Mouse (Mus musculus): ENCODE measurements around the gene Ube2g1.

GRCm38 (mm10) chr11:72566304-72566703, 40.8 kb upstream of the Ube2g1 start:
- TF ChIP-seq POLR2A (IDR thresholded peaks at IDR 0.05; ENCODE audit: extremely low read depth, insufficient read depth, low read length) (no peak), CTCF (IDR thresholded peaks at IDR 0.05; ENCODE audit: low read depth, low read length) (no peak)

Data from liver, adult 2 months (tissue).